Mouse (Mus musculus): ENCODE measurements around the gene Col4a3bp. TPM values are rescaled to one million over a fixed set of nuclear protein-coding genes. Genes with fewer than 3 reads are reported as not detected.

Gene Col4a3bp
- total and polyA plus RNA-seq, 2 experiments: 8.1 to 29.9 TPM

GRCm38 (mm10) chr13:96517335-96517734 is 25.1 kb upstream of the Col4a3bp start:
- Histone ChIP-seq H3K4me3 (ENCODE audit: insufficient read depth, low read depth, low read length) (no peak overlapping the region), H3K4me1 (ENCODE audit: control insufficient read depth, insufficient read depth, low read length) (peaks cover 4% of the 10 kb centered on the region; the same call in 1 of the 2 replicates), H3K27me3 (ENCODE audit: control insufficient read depth, insufficient read depth, low read length) (no peaks in the 10 kb centered on the region), H3K36me3 (ENCODE audit: control insufficient read depth, insufficient read depth, low read length) (peaks cover 2% of the 10 kb centered on the region; the same call in 1 of the 2 replicates), H3K79me2 (ENCODE audit: control insufficient read depth, insufficient read depth, low read length) (no peaks in the 10 kb centered on the region; the same call in 1 of the 2 replicates), H3K27ac (replicated peaks; ENCODE audit: insufficient read depth, low read depth, low read length) (no peak overlapping the region), H3K9ac (ENCODE audit: low read depth, low read length) (no peak overlapping the region)
- 94% methylated on average over 2 of the region's 2 CpGs for WGBS
- TF ChIP-seq CTCF (IDR thresholded peaks at IDR 0.05; ENCODE audit: low read depth, low read length) (no peak), POLR2A (IDR thresholded peaks at IDR 0.05; ENCODE audit: extremely low read depth, insufficient read depth, low read length) (no peak)
- DNase-seq (ENCODE audit: extremely low read depth, low read depth, low spot score): no peak

DNA sequence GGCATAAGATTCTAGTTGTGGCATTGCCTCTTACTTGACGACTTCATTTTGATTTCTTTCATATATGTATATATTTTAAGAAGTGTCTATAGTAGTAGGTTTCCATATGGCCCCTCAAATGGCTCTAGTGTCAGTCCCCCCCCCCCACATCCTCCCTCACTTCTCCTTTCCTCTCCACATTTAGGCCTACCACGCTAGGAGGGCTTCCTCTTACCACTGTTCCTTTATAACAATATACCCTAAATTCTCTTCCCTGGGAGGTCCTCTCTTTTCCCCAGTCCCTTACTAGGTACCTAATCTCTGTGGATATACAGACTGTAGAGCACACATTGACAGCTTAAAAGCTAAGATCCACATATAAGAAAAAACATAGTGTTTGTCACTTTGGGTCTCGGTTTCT is 21.1 kb upstream of the Col4a3bp start:
- H3K4me1 ChIP-seq (ENCODE audit: control insufficient read depth, insufficient read depth, low read length): peaks cover 4% of the 10 kb centered on the region; the same call in 1 of the 2 replicates
- no peaks in the 10 kb centered on the region; the same call in 1 of the 2 replicates for H3K36me3 ChIP-seq (ENCODE audit: control insufficient read depth, insufficient read depth, low read length)
- H3K79me2 ChIP-seq (ENCODE audit: control insufficient read depth, insufficient read depth, low read length): no peaks in the 10 kb centered on the region; the same call in 1 of the 2 replicates
- TF ChIP-seq CTCF (IDR thresholded peaks at IDR 0.05; ENCODE audit: low read depth, low read length) (no peak), POLR2A (IDR thresholded peaks at IDR 0.05; ENCODE audit: extremely low read depth, insufficient read depth, low read length) (no peak)
- no peak overlapping the region for H3K27ac ChIP-seq (replicated peaks; ENCODE audit: insufficient read depth, low read depth, low read length)
- H3K9ac ChIP-seq (ENCODE audit: low read depth, low read length): no peak overlapping the region
- 95% methylated on average over 3 of the region's 3 CpGs for WGBS
- H3K4me3 ChIP-seq (ENCODE audit: insufficient read depth, low read depth, low read length): no peak overlapping the region
- no peak for DNase-seq (ENCODE audit: extremely low read depth, low read depth, low spot score)
- no peaks in the 10 kb centered on the region for H3K27me3 ChIP-seq (ENCODE audit: control insufficient read depth, insufficient read depth, low read length)

DNA sequence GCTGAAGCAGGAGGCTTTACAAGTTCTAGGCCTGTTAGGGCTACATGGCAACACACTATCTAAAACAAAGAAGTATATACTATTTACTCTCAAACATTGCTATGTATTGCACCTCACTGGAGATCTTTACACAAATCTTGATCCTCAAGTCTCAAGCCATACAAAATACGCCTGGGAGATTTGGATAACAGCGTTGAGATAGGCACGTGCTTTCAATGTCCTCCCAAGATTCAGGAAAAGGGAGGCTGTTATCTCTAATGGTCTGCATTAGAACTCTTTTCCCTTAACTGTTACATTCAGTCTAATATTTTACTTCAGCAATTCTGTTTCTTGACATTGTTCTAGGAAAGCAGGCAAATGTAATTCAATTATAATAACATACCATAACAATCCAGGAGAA is 15.4 kb upstream of the Col4a3bp start:
- Histone ChIP-seq H3K79me2 (ENCODE audit: control insufficient read depth, insufficient read depth, low read length) (peaks cover 5% of the 10 kb centered on the region; the same call in 1 of the 2 replicates), H3K4me1 (ENCODE audit: control insufficient read depth, insufficient read depth, low read length) (peaks cover 6% of the 10 kb centered on the region; the same call in 1 of the 2 replicates), H3K9ac (ENCODE audit: low read depth, low read length) (no peak overlapping the region), H3K27me3 (ENCODE audit: control insufficient read depth, insufficient read depth, low read length) (no peaks in the 10 kb centered on the region), H3K27ac (replicated peaks; ENCODE audit: insufficient read depth, low read depth, low read length) (no peak overlapping the region), H3K36me3 (ENCODE audit: control insufficient read depth, insufficient read depth, low read length) (no peaks in the 10 kb centered on the region), H3K4me3 (ENCODE audit: insufficient read depth, low read depth, low read length) (no peak overlapping the region)
- no peak for TF ChIP-seq POLR2A (IDR thresholded peaks at IDR 0.05; ENCODE audit: extremely low read depth, insufficient read depth, low read length)
- no peak for TF ChIP-seq CTCF (IDR thresholded peaks at IDR 0.05; ENCODE audit: low read depth, low read length)
- 85% methylated on average over 3 of the region's 3 CpGs for WGBS
- no peak for DNase-seq (ENCODE audit: extremely low read depth, low read depth, low spot score)

GRCm38 (mm10) chr13:96527856-96528255 is 14.6 kb upstream of the Col4a3bp start:
- Histone ChIP-seq H3K27me3 (ENCODE audit: control insufficient read depth, insufficient read depth, low read length) (no peaks in the 10 kb centered on the region), H3K9ac (ENCODE audit: low read depth, low read length) (no peak overlapping the region), H3K4me3 (ENCODE audit: insufficient read depth, low read depth, low read length) (no peak overlapping the region), H3K27ac (replicated peaks; ENCODE audit: insufficient read depth, low read depth, low read length) (no peak overlapping the region), H3K36me3 (ENCODE audit: control insufficient read depth, insufficient read depth, low read length) (no peaks in the 10 kb centered on the region), H3K79me2 (ENCODE audit: control insufficient read depth, insufficient read depth, low read length) (peaks cover 7% of the 10 kb centered on the region; the same call in 1 of the 2 replicates), H3K4me1 (ENCODE audit: control insufficient read depth, insufficient read depth, low read length) (peaks cover 4% of the 10 kb centered on the region; the same call in 1 of the 2 replicates)
- no peak for DNase-seq (ENCODE audit: extremely low read depth, low read depth, low spot score)
- TF ChIP-seq CTCF (IDR thresholded peaks at IDR 0.05; ENCODE audit: low read depth, low read length) (no peak), POLR2A (IDR thresholded peaks at IDR 0.05; ENCODE audit: extremely low read depth, insufficient read depth, low read length) (no peak)
- WGBS: 79% methylated on average over 11 of the region's 11 CpGs

DNA sequence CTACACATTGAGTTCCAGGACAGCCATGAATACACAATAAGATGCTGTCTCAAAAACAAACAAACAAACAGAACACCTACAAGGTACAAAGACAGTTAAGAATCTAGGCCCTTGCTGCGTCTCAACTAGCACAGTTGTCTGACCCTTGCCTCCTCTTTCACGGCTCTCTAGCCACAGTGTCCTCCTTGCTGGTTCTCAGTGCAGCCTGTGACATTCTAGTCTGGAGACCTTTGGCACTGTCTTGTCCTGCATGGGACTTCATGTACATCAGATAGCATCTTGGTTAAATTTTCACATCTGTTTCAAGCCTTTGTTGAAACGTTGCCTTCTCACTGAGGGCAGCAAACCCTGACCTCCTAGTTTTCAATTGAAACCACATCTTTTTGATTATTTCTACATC is 13.6 kb upstream of the Col4a3bp start:
- Histone ChIP-seq H3K79me2 (ENCODE audit: control insufficient read depth, insufficient read depth, low read length) (peaks cover 7% of the 10 kb centered on the region; the same call in 1 of the 2 replicates), H3K27ac (replicated peaks; ENCODE audit: insufficient read depth, low read depth, low read length) (no peak overlapping the region), H3K4me3 (ENCODE audit: insufficient read depth, low read depth, low read length) (no peak overlapping the region), H3K4me1 (ENCODE audit: control insufficient read depth, insufficient read depth, low read length) (peaks cover 4% of the 10 kb centered on the region; the same call in 1 of the 2 replicates), H3K9ac (ENCODE audit: low read depth, low read length) (no peak overlapping the region), H3K27me3 (ENCODE audit: control insufficient read depth, insufficient read depth, low read length) (no peaks in the 10 kb centered on the region), H3K36me3 (ENCODE audit: control insufficient read depth, insufficient read depth, low read length) (no peaks in the 10 kb centered on the region)
- DNase-seq (ENCODE audit: extremely low read depth, low read depth, low spot score): no peak
- 77% methylated on average over 3 of the region's 3 CpGs for WGBS
- TF ChIP-seq CTCF (IDR thresholded peaks at IDR 0.05; ENCODE audit: low read depth, low read length) (no peak), POLR2A (IDR thresholded peaks at IDR 0.05; ENCODE audit: extremely low read depth, insufficient read depth, low read length) (no peak)

DNA sequence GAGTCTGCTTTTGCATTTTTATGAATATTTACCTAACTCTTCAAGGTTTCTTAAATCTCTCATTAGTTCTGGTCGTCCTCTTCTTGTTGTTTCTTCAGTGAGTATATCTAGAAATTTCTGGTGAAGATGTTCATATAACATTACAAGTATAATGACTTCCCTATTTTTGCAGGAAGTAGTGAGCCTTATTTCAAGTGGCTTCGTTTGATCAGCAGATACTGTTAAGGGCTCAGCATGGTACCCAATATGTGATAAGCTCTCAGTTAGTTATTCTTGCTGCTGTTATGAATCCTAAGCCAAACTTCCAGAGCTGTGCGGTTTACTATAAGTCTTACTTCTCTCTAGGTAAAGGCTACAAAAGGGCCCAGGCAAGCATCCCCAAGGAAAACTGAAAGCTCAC is 12.9 kb upstream of the Col4a3bp start:
- H3K27ac ChIP-seq (replicated peaks; ENCODE audit: insufficient read depth, low read depth, low read length): no peak overlapping the region
- H3K36me3 ChIP-seq (ENCODE audit: control insufficient read depth, insufficient read depth, low read length): no peaks in the 10 kb centered on the region
- H3K4me3 ChIP-seq (ENCODE audit: insufficient read depth, low read depth, low read length): no peak overlapping the region
- no peak for DNase-seq (ENCODE audit: extremely low read depth, low read depth, low spot score)
- no peak overlapping the region for H3K9ac ChIP-seq (ENCODE audit: low read depth, low read length)
- TF ChIP-seq CTCF (IDR thresholded peaks at IDR 0.05; ENCODE audit: low read depth, low read length) (no peak), POLR2A (IDR thresholded peaks at IDR 0.05; ENCODE audit: extremely low read depth, insufficient read depth, low read length) (no peak)
- peaks cover 10% of the 10 kb centered on the region; the same call in 1 of the 2 replicates for H3K79me2 ChIP-seq (ENCODE audit: control insufficient read depth, insufficient read depth, low read length)
- WGBS: 96% methylated on average over 3 of the region's 3 CpGs
- no peaks in the 10 kb centered on the region for H3K27me3 ChIP-seq (ENCODE audit: control insufficient read depth, insufficient read depth, low read length)
- peaks cover 4% of the 10 kb centered on the region; the same call in 1 of the 2 replicates for H3K4me1 ChIP-seq (ENCODE audit: control insufficient read depth, insufficient read depth, low read length)
